Mouse (Mus musculus) inflammation-experienced regulatory T-cells (primary cell): ENCODE data around the gene Anln. TPM values are rescaled to one million over a fixed set of nuclear protein-coding genes. Genes with fewer than 3 reads are reported as not detected.

ENCODE experiments used
- polyA plus RNA-seq, 2 experiments: library from polyadenylated mRNA; unstranded; fragments of 100-300 nt; shearing (Covaris generic); gene quantifications; one replicate each; pipeline ENCODE4 v1.2.1; 2017

Anln gene
- polyA plus RNA-seq = 1 to 10 TPM in 1 of 2 experiments, under 1 TPM in 1; 0.61 to 3.3 TPM

GRCm38 (mm10) chr9:22389021-22389476 is at the start of gene Anln:
TSS of gene Anln (minus strand) at chr9:22389188.

GRCm38 (mm10) chr9:22411002-22411857 is 22.2 kb upstream of the Anln start, which contains the start of gene 9530077C05Rik:
TSS of gene 9530077C05Rik (plus strand) at chr9:22411513.

GRCm38 (mm10) chr9:22307156-22307919 is 81.7 kb downstream of the Anln start, which contains the start of gene Zfp810:
TSS of gene Zfp810 (minus strand) at chr9:22307648.

Other genes starting within 250 kb of the Anln start
- 10 to 100 TPM; 38.0 to 39.5 TPM for gene Pigyl, start 232.3 kb downstream of the Anln start, polyA plus RNA-seq
- gene Zfp872, start 201.1 kb downstream of the Anln start, polyA plus RNA-seq = under 1 TPM; 0.11 to 0.22 TPM
- 10 to 100 TPM; 35.2 to 35.5 TPM for gene Zfp809, start 163.5 kb downstream of the Anln start, polyA plus RNA-seq
- gene Zfp599, start 129.3 kb downstream of the Anln start, polyA plus RNA-seq = 1 to 10 TPM; 1.9 to 5.8 TPM
- 10 to 100 TPM; 20.5 to 21.8 TPM for gene Zfp810, start 81.5 kb downstream of the Anln start, polyA plus RNA-seq
- gene 9530077C05Rik, start 22.3 kb upstream of the Anln start, polyA plus RNA-seq = 1 to 10 TPM; 1.6 to 3.4 TPM
- not detected for gene Gm17545, start 65.1 kb upstream of the Anln start, polyA plus RNA-seq
- gene Rp9, start 80.6 kb upstream of the Anln start, polyA plus RNA-seq = 100 to 1,000 TPM; 108 to 131 TPM
- gene Bbs9, start 86.5 kb upstream of the Anln start, polyA plus RNA-seq = 10 to 100 TPM; 16.2 to 32.4 TPM